Mouse (Mus musculus) lung, adult 2 months (tissue): ENCODE data around the gene Lkaaear1.

ENCODE experiments used
- CTCF ChIP-seq: fragments of 200-500 bp; IDR thresholded peaks from 2 replicates; pipeline ENCODE4 v1.5.1; 2011; ENCODE audit warnings: mild to moderate bottlenecking, low read length, control low read depth; ENCODE audit not compliant: insufficient read depth
- POLR2A ChIP-seq: fragments of 200-500 bp; IDR thresholded peaks from 2 replicates; pipeline ENCODE4 v1.6.1; 2011; ENCODE audit warnings: low read depth, mild to moderate bottlenecking, control low read depth, low read length, borderline replicate concordance; ENCODE audit errors: extremely low read depth

- TF ChIP-seq CTCF (no peak), POLR2A (no peak)
Observed at GRCm38 (mm10) chr2:181662620-181663297, 35.5 kb downstream of the Lkaaear1 start.
